Mouse (Mus musculus): ENCODE data around the gene Ldlr.

- no peak for TF ChIP-seq CTCF (IDR thresholded peaks at IDR 0.05; ENCODE audit: borderline replicate concordance, extremely low read depth, insufficient read depth, insufficient read length)
- no peak for TF ChIP-seq POLR2A (IDR thresholded peaks at IDR 0.05; ENCODE audit: borderline replicate concordance, extremely low read depth, insufficient read depth, insufficient read length, poor library complexity, severe bottlenecking)
These were observed 45.5 kb downstream of the Ldlr start for GRCm38 (mm10) chr9:21768511-21769411.
